Mouse (Mus musculus) kidney, adult 2 months (tissue): ENCODE data around the gene Cc2d2b. TPM values are rescaled to one million over a fixed set of nuclear protein-coding genes. Genes with fewer than 3 reads are reported as not detected.

ENCODE experiments used
- DNase-seq: peaks from one replicate; pipeline ENCODE4 v3.0.0; 2021
- H3K27ac ChIP-seq: fragments of 200-500 bp; 2 replicates; pipeline ENCODE4 v1.5.1; 2012; ENCODE audit warnings: low read depth, low read length, control low read depth, inconsistent platforms; ENCODE audit not compliant: insufficient read depth
- H3K27me3 ChIP-seq: fragments of 200-500 bp; replicated peaks from 2 replicates; pipeline ENCODE4 v1.6.1; 2012; ENCODE audit warnings: mild to moderate bottlenecking, moderate library complexity, low read length, inconsistent platforms; ENCODE audit not compliant: control insufficient read depth, insufficient read depth
- H3K36me3 ChIP-seq: fragments of 200-500 bp; 2 replicates; pipeline ENCODE4 v1.6.1; 2012; ENCODE audit warnings: mild to moderate bottlenecking, moderate library complexity, low read length, inconsistent platforms; ENCODE audit not compliant: control insufficient read depth, insufficient read depth
- H3K4me1 ChIP-seq: fragments of 200-500 bp; 2 replicates; pipeline ENCODE4 v1.6.1; 2011; ENCODE audit warnings: low read length; ENCODE audit not compliant: control insufficient read depth, insufficient read depth
- H3K4me3 ChIP-seq: fragments of 200-500 bp; 2 replicates; pipeline ENCODE4 v1.5.1; 2011; ENCODE audit warnings: mild to moderate bottlenecking, low read depth, low read length, control low read depth; ENCODE audit not compliant: insufficient read depth
- CTCF ChIP-seq: fragments of 200-500 bp; conservative IDR thresholded peaks from 2 replicates; pipeline ENCODE4 v1.5.1; 2011; ENCODE audit warnings: low read depth, mild to moderate bottlenecking, control low read depth, low read length, moderate library complexity, mixed read lengths; ENCODE audit not compliant: insufficient read depth, insufficient read length
- POLR2A ChIP-seq: fragments of 200-500 bp; IDR thresholded peaks from one replicate; pipeline ENCODE4 v1.6.1; 2011; ENCODE audit warnings: low read depth, low read length, control low read depth
- WGBS: fragments of 180-500 bp; shearing (Covaris S2); methylation state at CpG from one replicate; pipeline ENCODE4 v1.1.7; 2018; 5-methylcytosine and 5-hydroxymethylcytosine counted together
- polyA plus RNA-seq: library from polyadenylated mRNA; depleted of rRNA; stranded (reverse); fragments of >200 nt; gene quantifications from 2 replicates; pipeline ENCODE4 v1.2.3, GENCODE M21; 2012

The Cc2d2b gene
- polyA plus RNA-seq, 1 experiment, result not detected

DNA sequence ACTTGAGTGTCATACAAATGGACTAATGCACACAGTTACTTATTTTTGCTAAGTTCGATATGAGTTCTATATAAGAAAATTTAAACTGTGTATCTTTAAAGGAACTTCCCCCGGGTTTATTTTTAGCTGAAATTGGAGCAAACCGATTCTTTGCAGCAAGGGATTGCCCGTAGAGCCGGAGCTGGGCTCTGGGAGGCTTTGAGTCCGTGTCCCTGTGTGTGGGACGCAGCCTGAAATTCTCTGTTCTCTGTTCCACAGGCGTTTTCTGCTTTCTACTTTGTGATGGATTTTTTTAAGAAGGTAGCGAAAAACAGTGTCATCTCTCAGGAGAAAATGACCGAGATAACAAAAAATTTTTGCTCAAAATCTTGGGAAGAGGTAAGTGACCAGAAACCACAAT lies 15.1 kb upstream of the Cc2d2b start:
- H3K27ac ChIP-seq, result no peak overlapping the region
- H3K27me3 ChIP-seq, result no peaks in the 10 kb centered on the region
- no peaks in the 10 kb centered on the region for H3K36me3 ChIP-seq
- WGBS, result 62% methylated on average over 10 of the region's 10 CpGs
- DNase-seq, result no peak
- H3K4me1 ChIP-seq, result no peaks in the 10 kb centered on the region
- H3K4me3 ChIP-seq, result no peak overlapping the region
- TF ChIP-seq POLR2A (no peak), CTCF (no peak)

DNA sequence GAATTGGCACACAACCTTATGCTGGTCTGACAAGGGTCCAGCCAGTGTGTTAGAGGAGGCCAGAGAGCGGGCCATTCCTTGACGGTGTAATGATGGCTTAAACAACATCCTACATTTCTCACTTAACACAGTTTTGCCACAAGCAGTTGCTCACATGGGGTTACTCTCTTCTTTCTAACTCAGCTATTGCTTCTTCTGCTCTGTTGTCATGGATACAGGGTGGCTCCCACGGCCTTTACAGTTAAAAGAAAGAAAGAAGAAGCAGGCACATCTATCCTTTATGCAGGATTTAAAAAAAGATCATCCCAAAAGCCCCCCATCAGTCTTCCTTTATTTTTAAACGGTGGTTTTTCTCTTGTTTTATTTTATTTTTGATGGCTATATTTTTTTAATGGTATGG lies 14.7 kb upstream of the Cc2d2b start:
- no peak for DNase-seq
- Histone ChIP-seq H3K4me3 (no peak overlapping the region), H3K36me3 (no peaks in the 10 kb centered on the region), H3K27ac (no peak overlapping the region), H3K27me3 (no peaks in the 10 kb centered on the region), H3K4me1 (no peaks in the 10 kb centered on the region)
- 62% methylated on average over 4 of the region's 4 CpGs for WGBS
- TF ChIP-seq CTCF, result no peak

DNA sequence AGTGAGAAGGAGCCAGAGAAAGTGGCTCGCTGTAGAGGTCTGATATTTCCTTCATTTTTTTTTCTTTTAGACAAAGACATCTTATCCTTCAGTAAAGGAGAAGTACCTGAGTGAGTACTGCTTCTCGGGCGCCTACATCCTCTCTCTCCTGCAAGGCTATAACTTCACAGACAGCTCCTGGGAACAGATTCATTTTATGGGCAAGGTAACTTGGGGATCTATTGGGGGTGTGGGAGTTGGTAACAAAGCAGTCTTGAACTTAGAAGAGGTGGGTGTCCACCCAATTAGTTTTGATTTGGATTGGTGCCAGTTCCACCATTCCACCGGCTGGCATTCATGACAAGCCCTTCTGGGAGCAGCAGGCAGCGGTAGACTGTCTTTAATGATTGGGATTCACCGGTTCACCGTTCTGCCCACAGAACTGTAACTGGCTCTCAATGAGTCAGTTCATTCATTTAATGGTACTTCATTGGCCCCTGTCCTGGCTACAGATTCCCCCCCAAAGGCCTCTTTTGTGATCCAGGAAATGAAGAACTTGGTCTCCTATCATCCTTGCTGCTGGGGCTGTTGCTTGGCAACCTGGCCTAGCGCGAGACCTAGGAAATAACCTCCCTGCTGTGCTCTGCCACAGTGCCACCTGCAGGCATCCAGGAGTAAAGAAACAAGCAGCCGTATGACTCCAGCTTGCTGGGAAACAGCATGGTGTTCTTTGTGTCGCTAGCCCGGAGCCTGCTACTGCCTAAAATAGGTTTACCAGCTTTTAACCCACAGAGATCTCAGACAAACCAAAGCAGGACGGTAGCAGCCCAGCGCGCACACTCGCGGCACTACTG lies 11.7 kb upstream of the Cc2d2b start:
- H3K27ac ChIP-seq, result no peak overlapping the region
- H3K4me3 ChIP-seq, result no peak overlapping the region
- peak; percentile 52 for DNase-seq
- no peaks in the 10 kb centered on the region for H3K4me1 ChIP-seq
- TF ChIP-seq CTCF, result peak; percentile 82
- TF ChIP-seq POLR2A, result no peak
- no peaks in the 10 kb centered on the region for H3K36me3 ChIP-seq
- WGBS, result 29% methylated on average over 17 of the region's 17 CpGs
- no peaks in the 10 kb centered on the region for H3K27me3 ChIP-seq

DNA sequence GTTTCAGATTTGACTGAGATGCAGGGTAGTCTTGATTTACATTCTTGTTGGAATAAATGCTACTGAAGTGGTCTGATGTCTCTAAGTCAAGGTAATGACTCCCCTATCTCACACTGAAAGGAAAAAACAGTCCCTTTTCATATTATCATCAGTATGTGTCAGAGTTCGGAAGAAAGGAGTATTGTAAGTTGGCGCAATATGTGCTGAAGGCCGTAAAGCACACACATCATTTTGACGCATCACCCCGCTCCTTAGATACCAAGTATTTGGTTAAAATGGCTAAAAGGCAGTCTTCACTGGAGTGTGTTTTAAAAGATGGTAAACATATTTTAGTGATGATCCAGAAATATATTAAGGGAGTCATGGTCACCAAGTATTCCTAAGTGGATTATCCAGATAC lies 10.9 kb upstream of the Cc2d2b start:
- H3K27ac ChIP-seq, result no peak overlapping the region
- H3K36me3 ChIP-seq, result no peaks in the 10 kb centered on the region
- DNase-seq, result no peak
- no peak overlapping the region for H3K4me3 ChIP-seq
- no peaks in the 10 kb centered on the region for H3K4me1 ChIP-seq
- 90% methylated on average over 5 of the region's 5 CpGs for WGBS
- H3K27me3 ChIP-seq, result no peaks in the 10 kb centered on the region
- TF ChIP-seq POLR2A, result no peak
- TF ChIP-seq CTCF, result no peak

DNA sequence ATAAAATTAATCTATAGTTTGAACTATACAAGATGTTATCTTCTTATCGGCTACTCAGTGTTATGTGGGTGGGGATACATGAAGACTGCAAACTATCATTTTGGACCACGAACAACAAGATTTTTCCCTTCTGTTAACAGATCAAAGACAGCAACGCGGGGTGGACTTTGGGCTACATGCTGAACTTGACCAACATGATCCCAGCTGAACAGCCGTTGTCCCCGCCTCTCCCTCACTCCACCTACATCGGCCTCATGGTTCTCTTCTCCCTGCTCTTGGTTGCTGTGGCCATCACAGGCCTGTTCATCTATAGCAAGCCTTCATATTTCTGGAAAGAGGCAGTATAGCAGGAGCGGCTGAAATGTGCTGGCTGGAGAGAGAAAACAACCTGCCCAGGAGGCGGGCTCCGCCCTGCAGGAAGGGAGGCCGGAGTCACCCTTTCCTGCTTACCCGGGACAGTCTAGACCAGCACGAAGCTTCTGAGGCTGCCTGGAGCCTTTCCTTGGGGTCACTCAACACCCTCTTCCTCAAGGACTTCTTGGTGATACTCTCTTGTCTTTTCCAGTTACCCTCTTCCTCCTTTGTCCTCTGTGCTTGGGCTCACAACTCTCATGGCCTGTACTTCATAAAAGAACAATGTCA lies 9.7 kb upstream of the Cc2d2b start:
- no peaks in the 10 kb centered on the region for H3K27me3 ChIP-seq
- WGBS, result 59% methylated on average over 13 of the region's 13 CpGs
- no peaks in the 10 kb centered on the region for H3K36me3 ChIP-seq
- TF ChIP-seq POLR2A, result no peak
- H3K27ac ChIP-seq, result no peak overlapping the region
- DNase-seq, result no peak
- H3K4me3 ChIP-seq, result no peak overlapping the region
- H3K4me1 ChIP-seq, result no peaks in the 10 kb centered on the region

DNA sequence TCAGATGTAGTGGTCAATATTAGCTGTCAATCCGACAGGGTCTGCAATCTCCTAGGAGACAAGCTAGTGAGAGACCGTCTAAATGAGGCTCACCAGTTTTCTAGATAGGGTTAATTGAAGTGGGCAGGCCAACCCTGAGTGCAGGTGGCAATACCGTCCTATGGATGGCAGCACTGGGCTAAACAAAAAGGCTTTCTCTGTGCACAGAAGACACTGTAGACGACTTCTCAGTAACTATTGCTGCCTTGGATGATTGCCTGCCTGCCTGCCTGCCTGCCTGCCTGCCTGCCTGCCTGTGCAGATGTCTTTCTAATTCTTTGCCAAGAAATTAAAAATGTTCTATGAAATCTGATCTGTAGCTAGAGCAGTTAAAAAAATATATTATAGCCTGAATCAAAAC lies 1.9 kb upstream of the Cc2d2b start:
- TF ChIP-seq POLR2A (no peak), CTCF (no peak)
- no peaks in the 10 kb centered on the region for H3K27me3 ChIP-seq
- WGBS, result 60% methylated on average over 4 of the region's 4 CpGs
- no peak overlapping the region for H3K27ac ChIP-seq
- DNase-seq, result no peak
- no peak overlapping the region for H3K4me3 ChIP-seq
- H3K36me3 ChIP-seq, result no peaks in the 10 kb centered on the region
- H3K4me1 ChIP-seq, result no peaks in the 10 kb centered on the region

DNA sequence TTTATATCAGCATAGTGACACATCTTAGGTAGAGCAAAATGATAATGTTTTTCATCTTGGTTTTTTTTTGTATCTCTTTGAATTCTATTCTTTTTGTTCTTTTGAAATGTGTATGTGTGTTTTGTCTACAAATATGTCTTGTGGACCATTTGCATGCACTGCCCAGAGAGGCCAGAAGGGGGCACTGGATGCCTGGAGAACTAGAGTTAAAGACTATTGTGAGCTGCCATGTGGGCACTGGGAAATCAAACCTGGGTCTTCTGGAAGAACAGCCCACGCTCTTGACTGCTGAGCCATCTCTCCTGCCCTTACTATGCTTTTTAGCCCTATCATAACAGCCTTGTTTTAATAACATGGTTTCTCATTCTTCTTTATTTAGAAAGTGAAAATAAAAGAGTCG lies 5.8 kb downstream of the Cc2d2b start:
- peak; percentile 37 for DNase-seq
- Histone ChIP-seq H3K4me3 (no peak overlapping the region), H3K27ac (no peak overlapping the region), H3K4me1 (no peaks in the 10 kb centered on the region), H3K27me3 (no peaks in the 10 kb centered on the region), H3K36me3 (no peaks in the 10 kb centered on the region)
- 85% methylated on average over 2 of the region's 2 CpGs for WGBS
- TF ChIP-seq POLR2A (no peak), CTCF (peak; percentile 67)

DNA sequence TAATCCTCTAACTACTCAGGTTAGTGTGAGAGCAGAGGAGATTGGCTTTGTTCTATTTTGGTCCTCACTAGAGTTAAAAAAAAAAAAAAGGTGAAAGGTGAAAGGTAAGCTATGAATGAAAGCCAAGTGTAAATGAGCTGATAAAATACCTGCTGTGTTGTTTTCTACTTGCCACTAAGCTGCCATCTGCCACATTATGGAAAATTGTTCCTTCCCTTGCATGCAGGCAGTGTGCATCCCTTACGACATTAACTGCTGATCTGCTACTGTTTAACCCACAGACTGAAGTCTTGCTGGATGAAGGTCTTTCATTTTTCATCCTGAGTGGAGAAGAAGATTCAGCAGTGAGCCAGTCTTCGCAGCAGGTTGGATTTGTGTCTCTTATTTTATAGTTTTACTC lies 11.5 kb downstream of the Cc2d2b start:
- 71% methylated on average over 2 of the region's 2 CpGs for WGBS
- DNase-seq, result no peak
- TF ChIP-seq CTCF (no peak), POLR2A (no peak)
- Histone ChIP-seq H3K36me3 (no peaks in the 10 kb centered on the region), H3K27ac (no peak overlapping the region), H3K27me3 (0 out of 2 replicates have a peak, but pooled peaks cover 1% of the 10 kb centered on the region), H3K4me1 (no peaks in the 10 kb centered on the region), H3K4me3 (no peak overlapping the region)
